Comparison of ENCODE assay signal across 12 mouse cellular contexts in the genomic region with DNA sequence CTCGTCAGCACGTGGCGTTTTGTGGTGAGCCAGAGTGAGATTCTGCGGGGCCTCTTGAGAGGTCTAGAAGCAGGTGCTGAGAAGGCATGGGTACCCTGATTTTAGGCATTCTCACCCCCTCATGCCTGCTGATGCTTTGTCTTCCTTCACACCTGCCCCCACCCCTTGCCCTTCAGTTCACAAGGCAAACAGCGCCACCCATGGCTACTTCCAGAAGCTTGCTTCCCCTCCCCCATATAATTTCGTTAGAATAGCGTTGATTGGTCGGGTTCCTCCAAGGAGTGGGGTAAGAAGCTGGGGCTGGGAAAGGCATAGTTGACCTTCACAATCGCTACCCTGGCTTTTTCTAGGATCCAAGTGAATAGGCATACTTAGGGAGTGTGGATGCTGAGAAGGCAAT. TPM values are rescaled to one million over a fixed set of nuclear protein-coding genes. Genes with fewer than 3 reads are reported as not detected.
A peak's percentile ranks its signal among the peaks of the same experiment; 100 is the strongest.
DNase-seq lines count a peak whose midpoint lies in the region; ATAC-seq lines count a peak whose summit lies in the region.
"Had no signal": no experiment of that assay in that cellular context is flagged by ENCODE, and none has a peak within 500 bp of the region (broad histone marks: within the 10 kb centered on the region; RNA-seq: fewer than 3 reads in every experiment).

No protein-coding gene starts in this region.

- WGBS in hindbrain, embryonic 13.5 days, result 22% methylated on average over 9 of the region's 9 CpGs
- WGBS in hindbrain, embryonic 14.5 days, result 21% methylated on average over 9 of the region's 9 CpGs
- 16% methylated on average over 9 of the region's 9 CpGs for WGBS in neural tube, embryonic 11.5 days
- WGBS in embryonic facial prominence, embryonic 10.5 days, result 22% methylated on average over 9 of the region's 9 CpGs

- 0 out of 2 replicates have a peak overlapping the region, but pooled peaks have one; percentile 15 for H3K4me2 ChIP-seq in hindbrain, embryonic 13.5 days
- H3K4me2 ChIP-seq in hindbrain, embryonic 14.5 days (replicated peaks), result no peak overlapping the region
- H3K4me2 ChIP-seq in neural tube, embryonic 11.5 days (ENCODE audit: low read depth), result no peak overlapping the region
- H3K4me2 ChIP-seq: heart, embryonic 12.5 days; liver, embryonic 13.5 days; neural tube, embryonic 12.5 days; stomach, embryonic 15.5 days had no signal

- peaks cover 12% of the 10 kb centered on the region; the same call in 1 of the 2 replicates for H3K27me3 ChIP-seq in hindbrain, embryonic 13.5 days
- H3K27me3 ChIP-seq in hindbrain, embryonic 14.5 days (ENCODE audit: control insufficient read depth, insufficient read depth, low read length), result no peaks in the 10 kb centered on the region
- no peaks in the 10 kb centered on the region for H3K27me3 ChIP-seq in neural tube, embryonic 11.5 days (ENCODE audit: control insufficient read depth, insufficient read depth, low read length)
- H3K27me3 ChIP-seq in embryonic facial prominence, embryonic 10.5 days (replicated peaks; ENCODE audit: low read depth, poor library complexity, severe bottlenecking), result peaks cover 29% of the 10 kb centered on the region
- H3K27me3 ChIP-seq: neural tube, embryonic 12.5 days had no signal

- H3K36me3 ChIP-seq in hindbrain, embryonic 13.5 days, result no peaks in the 10 kb centered on the region
- no peaks in the 10 kb centered on the region for H3K36me3 ChIP-seq in hindbrain, embryonic 14.5 days (replicated peaks; ENCODE audit: control insufficient read depth, insufficient read depth)
- H3K36me3 ChIP-seq in neural tube, embryonic 11.5 days (ENCODE audit: control insufficient read depth, insufficient read depth, low read length), result no peaks in the 10 kb centered on the region
- no peaks in the 10 kb centered on the region for H3K36me3 ChIP-seq in embryonic facial prominence, embryonic 10.5 days (replicated peaks)
- H3K36me3 ChIP-seq: heart, embryonic 12.5 days; liver, embryonic 13.5 days; neural tube, embryonic 12.5 days; stomach, embryonic 15.5 days had no signal

- no peak overlapping the region for H3K9ac ChIP-seq in hindbrain, embryonic 13.5 days
- H3K9ac ChIP-seq in hindbrain, embryonic 14.5 days, result no peak overlapping the region
- H3K9ac ChIP-seq in neural tube, embryonic 11.5 days (ENCODE audit: low read length), result no peak overlapping the region
- H3K9ac ChIP-seq: heart, embryonic 12.5 days; liver, embryonic 13.5 days; neural tube, embryonic 12.5 days; stomach, embryonic 15.5 days had no signal

- no peak overlapping the region for H3K27ac ChIP-seq in hindbrain, embryonic 13.5 days
- H3K27ac ChIP-seq in hindbrain, embryonic 14.5 days, result no peak overlapping the region
- H3K27ac ChIP-seq in neural tube, embryonic 11.5 days (ENCODE audit: low read depth, low read length), result no peak overlapping the region
- no peak overlapping the region for H3K27ac ChIP-seq in embryonic facial prominence, embryonic 10.5 days (replicated peaks)
- H3K27ac ChIP-seq: liver, embryonic 13.5 days; neural tube, embryonic 12.5 days; stomach, embryonic 15.5 days had no signal

- H3K4me3 ChIP-seq in hindbrain, embryonic 13.5 days, result no peak overlapping the region
- no peak overlapping the region for H3K4me3 ChIP-seq in hindbrain, embryonic 14.5 days (replicated peaks; ENCODE audit: low read length)
- H3K4me3 ChIP-seq in neural tube, embryonic 11.5 days (ENCODE audit: low read depth, low read length), result no peak overlapping the region
- no peak overlapping the region for H3K4me3 ChIP-seq in embryonic facial prominence, embryonic 10.5 days
- H3K4me3 ChIP-seq: heart, embryonic 12.5 days; liver, embryonic 13.5 days; neural tube, embryonic 12.5 days; stomach, embryonic 15.5 days had no signal

- no peak for ATAC-seq in hindbrain, embryonic 13.5 days (ENCODE audit: low FRiP score)
- no peak for ATAC-seq in hindbrain, embryonic 14.5 days (ENCODE audit: low FRiP score)
- ATAC-seq in neural tube, embryonic 11.5 days (ENCODE audit: insufficient read depth, low FRiP score, low TSS enrichment), result no peak

- H3K9me3 ChIP-seq in hindbrain, embryonic 13.5 days, result no peaks in the 10 kb centered on the region
- no peaks in the 10 kb centered on the region for H3K9me3 ChIP-seq in hindbrain, embryonic 14.5 days (ENCODE audit: control insufficient read depth, low read length)
- no peaks in the 10 kb centered on the region for H3K9me3 ChIP-seq in neural tube, embryonic 11.5 days (ENCODE audit: control insufficient read depth, low read length)
- no peaks in the 10 kb centered on the region for H3K9me3 ChIP-seq in embryonic facial prominence, embryonic 10.5 days
- H3K9me3 ChIP-seq: heart, embryonic 12.5 days; liver, embryonic 13.5 days; neural tube, embryonic 12.5 days; stomach, embryonic 15.5 days had no signal

- no peak for DNase-seq in hindbrain, embryonic 14.5 days (ENCODE audit: low spot score)
- DNase-seq in neural tube, embryonic 11.5 days (ENCODE audit: low spot score), result peak; percentile 34
- no peak for DNase-seq in neural tube, embryonic 10.5 days (ENCODE audit: extremely low spot score, low spot score)
- peak; percentile 15 for DNase-seq in embryonic facial prominence, embryonic 10.5 days (ENCODE audit: low spot score)
- DNase-seq in thymus, postnatal 10 days (ENCODE audit: low spot score in 2 of 2), result no peak
- no peak for DNase-seq in spleen, postnatal 4 days (ENCODE audit: low spot score in 2 of 2)
- no peak for DNase-seq in urinary bladder, adult 2 months (ENCODE audit: low spot score)
- DNase-seq: liver, embryonic 13.5 days had no signal

- peaks cover 27% of the 10 kb centered on the region for H3K4me1 ChIP-seq in hindbrain, embryonic 13.5 days (replicated peaks)
- H3K4me1 ChIP-seq in hindbrain, embryonic 14.5 days (replicated peaks; ENCODE audit: control insufficient read depth, insufficient read depth, low read length), result 0 out of 2 replicates have a peak, but pooled peaks cover 6% of the 10 kb centered on the region
- peaks cover 6% of the 10 kb centered on the region for H3K4me1 ChIP-seq in neural tube, embryonic 11.5 days (ENCODE audit: control insufficient read depth, insufficient read depth, low read length)
- H3K4me1 ChIP-seq in embryonic facial prominence, embryonic 10.5 days, result peaks cover 38% of the 10 kb centered on the region
- H3K4me1 ChIP-seq: liver, embryonic 13.5 days had no signal

RNA-seq across cellular contexts. Expression of a gene that starts 2.5 kb away (rescaled TPM):
- polyA plus RNA-seq in hindbrain, embryonic 13.5 days (2015; fragmentation: Nextera tagmentation; extraction: Ambion mirVana), result 13.7 and 14.4 TPM in 2 replicates
- polyA plus RNA-seq in hindbrain, embryonic 14.5 days (2014; fragmentation: Nextera tagmentation; extraction: Ambion mirVana), result 18.2 and 18.4 TPM in 2 replicates
- 18.1 and 21.6 TPM in 2 replicates for polyA plus RNA-seq in neural tube, embryonic 11.5 days (2014; fragmentation: Nextera tagmentation; extraction: Ambion mirVana)
- polyA plus RNA-seq in embryonic facial prominence, embryonic 10.5 days (2016; fragmentation: Nextera tagmentation; extraction: Ambion mirVana), result 15.2 and 15.9 TPM in 2 replicates
- polyA plus RNA-seq in urinary bladder, adult 2 months (2012; rRNA removed), result 0.73 and 1.5 TPM in 2 replicates

Comparison
In these comparisons a context has a peak if more than half of its experiments do, and no peak if none do; other contexts are left out.
1. DNase-seq: peak in neural tube, embryonic 11.5 days (single experiment) and embryonic facial prominence, embryonic 10.5 days (single experiment); none in hindbrain, embryonic 14.5 days (single experiment), neural tube, embryonic 10.5 days (single experiment), thymus, postnatal 10 days (0 of 2), spleen, postnatal 4 days (0 of 2) and urinary bladder, adult 2 months (single experiment).